Mouse (Mus musculus) heart, embryonic 14.5 days (tissue): ENCODE data around the gene Tex38. TPM values are rescaled to one million over a fixed set of nuclear protein-coding genes. Genes with fewer than 3 reads are reported as not detected.

Experiments used
- ATAC-seq: fragments of 200-750 bp; cut with Nextera tagmentation; 2 replicates; pipeline ENCODE4 v1.8.0; 2017; ENCODE audit warnings: low read depth, moderate TSS enrichment; ENCODE audit not compliant: insufficient number of reproducible peaks, insufficient read depth, low FRiP score
- H3K27ac ChIP-seq, 2 experiments: fragments of 200-500 bp in 1 of 2; fragments of 300-500 bp in 1 of 2; sonication (generic) in 1 of 2; replicated peaks in 1 of 2; 2 replicates each; pipeline ENCODE4 v1.5.1; 2012 to 2014; ENCODE audit warnings: low read depth in 2 of 2, low read length in 2 of 2, control low read depth in 1 of 2, mild to moderate bottlenecking in 1 of 2, mixed read lengths in 1 of 2; ENCODE audit not compliant: control insufficient read depth in 1 of 2, insufficient read depth in 1 of 2
- H3K27me3 ChIP-seq: fragments of 300-500 bp; sonication (generic); 2 replicates; pipeline ENCODE4 v1.6.1; 2014; ENCODE audit warnings: mild to moderate bottlenecking, low read length, control low read depth; ENCODE audit not compliant: control insufficient read depth, insufficient read depth
- H3K36me3 ChIP-seq: fragments of 300-500 bp; sonication (generic); 2 replicates; pipeline ENCODE4 v1.6.1; 2014; ENCODE audit warnings: mild to moderate bottlenecking, control low read depth, low read length, mixed read lengths; ENCODE audit not compliant: control insufficient read depth, insufficient read depth
- H3K4me1 ChIP-seq, 2 experiments: fragments of 200-500 bp in 1 of 2; fragments of 300-500 bp in 1 of 2; sonication (generic) in 1 of 2; 2 replicates each; pipeline ENCODE4 v1.6.1; 2012 to 2014; ENCODE audit warnings: low read length in 2 of 2, control low read depth in 1 of 2, mixed read lengths in 1 of 2; ENCODE audit not compliant: control insufficient read depth in 2 of 2, insufficient read depth in 2 of 2
- H3K4me2 ChIP-seq: fragments of 300-500 bp; sonication (generic); 2 replicates; pipeline ENCODE4 v1.6.1; 2014; ENCODE audit warnings: mild to moderate bottlenecking, low read length
- H3K4me3 ChIP-seq, 2 experiments: fragments of 200-500 bp in 1 of 2; fragments of 300-500 bp in 1 of 2; sonication (generic) in 1 of 2; 2 replicates each; pipeline ENCODE4 v1.5.1; 2012 to 2014; ENCODE audit warnings: low read length in 2 of 2, mild to moderate bottlenecking in 2 of 2, control low read depth in 1 of 2, low read depth in 1 of 2, moderate library complexity in 1 of 2; ENCODE audit not compliant: control insufficient read depth in 1 of 2, insufficient read depth in 1 of 2
- H3K9ac ChIP-seq: fragments of 300-500 bp; sonication (generic); 2 replicates; pipeline ENCODE4 v1.6.1; 2014; ENCODE audit warnings: mild to moderate bottlenecking, low read length
- H3K9me3 ChIP-seq: fragments of 300-500 bp; sonication (generic); 2 replicates; pipeline ENCODE4 v1.6.1; 2016; ENCODE audit warnings: low read length, control low read depth; ENCODE audit not compliant: control insufficient read depth
- WGBS: fragments of 180-500 bp; shearing (Covaris S2); extraction: QIAGEN DNeasy Blood & Tissue Kit; methylation state at CpG from one replicate; pipeline ENCODE4 v1.1.7; 2014; 5-methylcytosine and 5-hydroxymethylcytosine counted together
- polyA plus RNA-seq: library from polyadenylated mRNA; unstranded; fragments of >200 nt; fragmentation: Nextera tagmentation; extraction: Ambion mirVana; gene quantifications from 2 replicates; pipeline ENCODE4 v1.2.1, GENCODE M21; 2014

Tex38 gene
- polyA plus RNA-seq, 1 experiment from 2014 or later, result 0.53 TPM

DNA sequence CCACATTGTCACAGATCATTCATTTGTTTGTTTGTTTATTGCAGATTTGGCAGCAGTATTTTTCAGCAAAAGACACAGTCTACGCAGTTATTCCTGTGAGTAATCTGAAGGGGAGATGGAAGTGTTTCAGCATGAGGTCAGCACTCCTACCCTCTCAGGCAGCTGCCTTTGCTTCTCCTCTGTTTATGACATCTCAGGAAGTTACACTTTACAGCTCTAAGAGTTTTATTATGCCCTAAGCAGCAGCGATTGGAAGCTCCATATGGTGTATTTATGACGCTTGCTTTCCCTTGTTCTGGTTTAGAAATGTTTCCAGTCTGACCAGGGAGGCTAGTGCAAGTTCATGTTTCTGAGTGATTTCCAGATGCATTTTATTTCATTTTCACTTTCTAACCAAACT is 14.5 kb upstream of the Tex38 start:
- H3K27ac ChIP-seq, result no peak overlapping the region
- H3K9me3 ChIP-seq, result no peaks in the 10 kb centered on the region
- no peak overlapping the region for H3K4me3 ChIP-seq
- WGBS, result 77% methylated on average over 3 of the region's 3 CpGs
- ATAC-seq, result no peak
- H3K27me3 ChIP-seq, result no peaks in the 10 kb centered on the region
- peaks cover 95% of the 10 kb centered on the region for H3K36me3 ChIP-seq
- no peak overlapping the region for H3K9ac ChIP-seq
- no peaks in the 10 kb centered on the region for H3K4me1 ChIP-seq
- no peak overlapping the region for H3K4me2 ChIP-seq

DNA sequence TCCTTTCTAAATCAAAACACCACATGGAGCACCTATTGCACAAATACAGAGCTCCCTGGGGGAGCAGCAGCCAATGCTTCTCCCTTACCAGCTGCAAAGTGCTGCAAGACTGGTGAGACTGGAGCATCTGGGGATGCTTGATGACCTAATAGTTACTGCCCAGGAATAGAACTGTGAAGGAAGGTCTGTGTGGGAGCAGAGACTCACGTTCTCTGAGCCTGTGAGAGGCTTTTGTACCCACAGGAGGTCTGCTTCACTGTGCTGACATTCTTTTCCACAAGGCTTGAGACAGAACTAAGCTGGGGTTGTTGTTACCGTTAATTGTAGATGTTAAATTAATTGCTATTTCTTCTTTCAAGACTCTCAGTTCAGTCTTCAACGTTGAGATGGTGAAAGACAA is 10.0 kb upstream of the Tex38 start:
- ATAC-seq, result no peak
- Histone ChIP-seq H3K9me3 (no peaks in the 10 kb centered on the region), H3K36me3 (peaks cover 76% of the 10 kb centered on the region), H3K4me3 (no peak overlapping the region), H3K4me1 (peaks cover 1% of the 10 kb centered on the region in 2 experiments; a peak in 2 of 4 replicates), H3K9ac (no peak overlapping the region), H3K4me2 (no peak overlapping the region), H3K27ac (no peak overlapping the region), H3K27me3 (no peaks in the 10 kb centered on the region)
- 72% methylated on average over 3 of the region's 3 CpGs for WGBS

DNA sequence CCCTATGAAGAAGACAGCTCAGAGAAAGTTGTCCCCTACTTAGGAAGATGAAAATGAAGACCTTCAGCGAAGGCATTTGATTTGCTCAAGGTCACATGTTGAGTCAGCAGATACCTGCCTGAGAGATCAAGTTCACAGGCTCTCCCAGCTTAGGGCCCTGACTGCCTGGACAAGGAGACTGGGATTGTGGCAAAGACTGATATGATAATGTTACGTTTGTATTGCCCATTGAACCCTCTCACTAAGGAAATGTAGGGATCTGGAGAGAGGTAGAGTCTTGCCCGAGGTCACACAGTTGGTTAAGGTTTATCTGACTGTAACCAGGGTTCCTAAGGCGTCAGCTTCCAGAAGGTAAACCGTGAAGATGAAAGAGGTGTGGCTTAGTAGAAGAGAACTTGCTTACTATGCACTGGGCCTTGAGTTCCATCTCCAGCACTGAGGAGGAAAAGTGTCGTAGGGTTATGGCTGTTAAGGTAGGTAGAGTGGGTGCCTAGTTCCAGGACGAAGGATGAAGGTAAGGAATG is 4.8 kb upstream of the Tex38 start:
- H3K9me3 ChIP-seq, result no peaks in the 10 kb centered on the region
- H3K4me3 ChIP-seq, result peak overlapping the region; percentile 71 to 76
- peak overlapping the region; percentile 55 to 69 for H3K27ac ChIP-seq
- H3K27me3 ChIP-seq, result no peaks in the 10 kb centered on the region
- peak overlapping the region; percentile 85 for H3K4me2 ChIP-seq
- H3K36me3 ChIP-seq, result peaks cover 27% of the 10 kb centered on the region
- 43% methylated on average over 7 of the region's 7 CpGs for WGBS
- peak overlapping the region; percentile 89 for H3K9ac ChIP-seq
- peaks cover 5 to 16% of the 10 kb centered on the region in 2 experiments; a peak in 3 of 4 replicates for H3K4me1 ChIP-seq
- ATAC-seq, result no peak

DNA sequence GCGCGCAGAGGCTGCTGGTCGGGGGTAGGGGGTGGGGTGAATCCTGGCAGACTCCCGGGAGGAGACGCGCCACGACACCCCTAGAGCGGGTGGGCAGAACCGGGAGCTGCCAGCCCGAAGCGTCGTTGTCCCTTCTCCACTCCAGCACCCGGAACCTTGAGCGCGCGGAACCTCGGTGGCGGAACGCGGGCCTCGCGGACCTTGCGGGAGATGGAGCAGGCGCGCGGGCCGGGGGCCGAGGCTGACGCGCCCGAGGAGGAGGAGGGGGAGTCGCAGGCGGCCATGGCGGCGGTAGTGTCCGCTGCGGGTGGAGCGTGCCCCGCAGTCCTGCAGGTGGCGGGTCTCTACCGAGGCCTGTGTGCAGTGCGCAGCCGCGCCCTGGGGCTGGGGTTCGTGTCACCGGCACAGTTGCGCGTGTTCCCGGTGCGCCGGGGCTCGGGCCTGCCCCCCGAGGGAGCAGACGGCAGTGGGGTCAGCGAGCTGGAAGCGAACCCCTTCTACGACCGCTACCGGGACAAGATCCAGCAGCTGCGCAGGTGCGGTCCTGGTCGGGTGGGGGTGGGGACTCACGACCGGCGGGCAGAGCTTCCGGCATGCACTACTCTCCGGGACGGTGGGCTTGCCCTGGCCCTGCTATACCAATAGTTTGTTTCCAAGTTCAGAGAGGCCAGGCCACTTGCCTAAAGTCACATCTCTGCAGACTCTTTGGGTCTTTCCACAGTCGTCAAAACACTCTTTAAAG is 4.1 kb upstream of the Tex38 start, which contains the start of gene Atpaf1:
Gene Atpaf1 (plus strand): TSS at position 44 of the 742 bp plus-strand sequence.
- H3K4me3 ChIP-seq, result peak within 1 kb of the TSS; percentile 71 to 76
- H3K4me2 ChIP-seq, result peak within 1 kb of the TSS; percentile 85
- ATAC-seq, result peak; percentile 78
- peak within 1 kb of the TSS; percentile 55 to 69 for H3K27ac ChIP-seq
- no peaks in the 10 kb centered on the region for H3K27me3 ChIP-seq
- H3K36me3 ChIP-seq, result peaks cover 21% of the 10 kb centered on the region
- H3K4me1 ChIP-seq, result peaks cover 5 to 23% of the 10 kb centered on the region in 2 experiments
- H3K9ac ChIP-seq, result peak within 1 kb of the TSS; percentile 89
- no peaks in the 10 kb centered on the region for H3K9me3 ChIP-seq
- WGBS, result under 1% methylated on average over 59 of the region's 69 CpGs

DNA sequence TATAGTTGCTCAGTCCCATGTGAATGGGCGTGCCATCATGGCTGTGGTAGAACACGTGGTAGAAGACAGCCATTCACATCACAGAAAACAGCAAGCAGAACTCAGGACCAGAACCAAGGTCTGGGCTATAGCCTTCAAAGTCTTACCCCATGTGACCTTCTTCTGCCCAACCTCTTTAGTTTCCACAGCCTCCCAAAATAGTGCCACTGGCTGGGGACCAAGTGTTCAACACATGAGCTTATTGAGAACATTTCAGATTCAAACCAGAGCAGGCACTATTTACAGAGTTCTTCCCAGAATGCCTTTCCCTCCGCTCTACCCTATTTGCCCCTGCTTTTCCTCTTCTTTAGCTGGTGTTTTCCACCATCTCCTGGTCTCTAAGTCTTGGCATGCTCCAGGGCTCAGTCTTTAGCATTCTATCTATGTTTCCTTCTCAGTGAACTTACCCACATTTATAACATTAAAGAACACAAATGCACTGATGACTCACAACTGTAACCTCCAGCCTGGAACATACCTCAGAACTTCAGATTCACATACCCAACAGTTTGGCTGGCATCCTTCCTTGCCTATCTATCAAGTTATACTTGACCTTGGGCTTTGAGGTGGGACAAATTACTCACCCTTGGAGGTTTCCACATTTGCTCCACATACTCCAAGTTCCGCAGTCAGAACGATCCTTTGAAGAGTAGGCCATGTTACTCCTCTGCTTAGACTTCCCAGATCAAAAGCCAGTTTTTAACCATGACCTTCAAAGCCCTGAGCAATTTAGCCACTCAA is 1.4 kb upstream of the Tex38 start:
- no peaks in the 10 kb centered on the region for H3K9me3 ChIP-seq
- no peak overlapping the region for H3K4me2 ChIP-seq
- no peak overlapping the region for H3K4me3 ChIP-seq
- no peak overlapping the region for H3K9ac ChIP-seq
- H3K36me3 ChIP-seq, result no peaks in the 10 kb centered on the region
- H3K27ac ChIP-seq, result no peak overlapping the region
- no peak for ATAC-seq
- H3K27me3 ChIP-seq, result no peaks in the 10 kb centered on the region
- H3K4me1 ChIP-seq, result peaks cover 5 to 25% of the 10 kb centered on the region in 2 experiments
- 84% methylated on average over 5 of the region's 5 CpGs for WGBS

DNA sequence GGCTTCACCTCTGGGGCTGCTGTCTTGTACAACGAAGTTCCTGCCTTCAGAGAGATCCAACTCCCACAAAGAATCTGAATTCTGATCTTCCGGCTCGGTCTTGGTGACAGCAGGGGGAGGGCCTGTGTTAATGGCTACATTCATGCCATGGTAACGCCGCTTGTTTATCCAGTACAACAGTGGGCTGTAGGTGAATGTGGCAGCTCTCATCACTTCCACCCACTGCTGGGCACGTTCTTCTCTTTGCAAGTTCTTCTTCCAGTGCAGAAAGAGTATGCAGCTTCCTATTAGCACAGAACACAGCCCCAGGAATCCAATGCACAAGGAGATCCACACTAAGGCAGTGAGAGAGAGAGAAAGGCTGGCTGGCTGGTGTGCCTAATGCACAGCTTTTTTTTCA is 549 bp downstream of the Tex38 start:
- H3K36me3 ChIP-seq, result peaks cover 5% of the 10 kb centered on the region; the same call in 1 of the 2 replicates
- WGBS, result 26% methylated on average over 6 of the region's 6 CpGs
- no peak for ATAC-seq
- H3K4me1 ChIP-seq, result peaks cover 0 to 18% of the 10 kb centered on the region in 2 experiments; a peak in 3 of 4 replicates
- no peak overlapping the region for H3K4me2 ChIP-seq
- H3K9ac ChIP-seq, result no peak overlapping the region
- H3K27me3 ChIP-seq, result no peaks in the 10 kb centered on the region
- H3K4me3 ChIP-seq, result no peak overlapping the region
- H3K9me3 ChIP-seq, result no peaks in the 10 kb centered on the region
- H3K27ac ChIP-seq, result no peak overlapping the region

DNA sequence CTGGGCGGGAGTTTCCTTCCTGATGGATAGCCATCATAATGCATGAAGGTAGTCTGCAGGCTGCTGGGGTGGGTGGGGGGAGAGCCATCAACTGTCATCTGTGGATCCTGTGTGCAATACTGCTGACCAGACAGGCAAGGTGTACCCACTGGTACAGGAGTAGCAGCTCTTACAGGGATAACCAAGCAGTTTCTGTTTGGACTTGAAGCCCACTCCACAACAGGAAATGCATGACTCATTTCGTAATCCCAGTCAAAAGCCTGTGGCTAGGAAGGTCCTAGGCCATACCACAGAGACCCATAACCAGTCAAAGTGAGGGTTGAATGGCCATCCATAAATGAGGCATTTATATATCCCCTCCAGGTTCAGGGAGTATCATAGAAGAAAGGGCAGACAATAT is 3.2 kb downstream of the Tex38 start:
- no peak overlapping the region for H3K9ac ChIP-seq
- H3K4me2 ChIP-seq, result no peak overlapping the region
- no peaks in the 10 kb centered on the region for H3K27me3 ChIP-seq
- peaks cover 25% of the 10 kb centered on the region for H3K36me3 ChIP-seq
- 91% methylated on average over 2 of the region's 2 CpGs for WGBS
- H3K9me3 ChIP-seq, result no peaks in the 10 kb centered on the region
- no peak for ATAC-seq
- H3K4me1 ChIP-seq, result peaks cover 0 to 10% of the 10 kb centered on the region in 2 experiments; a peak in 3 of 4 replicates
- no peak overlapping the region for H3K27ac ChIP-seq
- H3K4me3 ChIP-seq, result no peak overlapping the region
